Mouse (Mus musculus) CH12.LX (cell line): Measurements from ENCODE around the gene Mybph. TPM values are rescaled to one million over a fixed set of nuclear protein-coding genes. Genes with fewer than 3 reads are reported as not detected.

Experiments
- DNase-seq: peaks from one replicate; pipeline ENCODE4 v3.0.0-alpha.2; 2013; ENCODE audit errors: extremely low read depth
- H3K27ac ChIP-seq: 2 replicates; pipeline ENCODE4 v1.5.1; 2012; ENCODE audit warnings: low read depth, mild to moderate bottlenecking, control low read depth, moderate library complexity; ENCODE audit not compliant: insufficient read depth
- H3K27me3 ChIP-seq: replicated peaks from 2 replicates; pipeline ENCODE3; 2012; ENCODE audit warnings: inconsistent platforms
- H3K36me3 ChIP-seq, 2 experiments: replicated peaks in 1 of 2; 2 replicates each; pipeline versions ENCODE3 to v1.6.1; 2012; ENCODE audit warnings: inconsistent platforms in 1 of 2, low read length in 1 of 2, mild to moderate bottlenecking in 1 of 2, mixed read lengths in 1 of 2, moderate library complexity in 1 of 2; ENCODE audit not compliant: control insufficient read depth in 1 of 2, insufficient read depth in 1 of 2
- H3K4me1 ChIP-seq, 2 experiments: 2 replicates each; pipeline ENCODE4 v1.6.1; 2012; ENCODE audit warnings: inconsistent platforms in 1 of 2, moderate library complexity in 1 of 2; ENCODE audit not compliant: insufficient read depth in 2 of 2, control insufficient read depth in 1 of 2
- H3K4me2 ChIP-seq: 2 replicates; pipeline ENCODE4 v1.6.1; 2012; ENCODE audit warnings: low read depth, mild to moderate bottlenecking, control low read depth; ENCODE audit not compliant: poor library complexity, insufficient read depth, severe bottlenecking
- H3K4me3 ChIP-seq, 3 experiments: fragments of 150-350 bp in 1 of 3; sonication (generic) in 1 of 3; replicated peaks in 1 of 3; 2 replicates each; pipeline versions ENCODE3 to v1.5.1; 2011 to 2012; ENCODE audit warnings: low read depth in 2 of 3, low read length in 2 of 3, mild to moderate bottlenecking in 2 of 3, moderate library complexity in 2 of 3, control low read depth in 1 of 3, improper control_type of control experiment in 1 of 3, inconsistent platforms in 1 of 3, mixed read lengths in 1 of 3; ENCODE audit not compliant: poor library complexity in 1 of 3
- H3K79me2 ChIP-seq: replicated peaks from 2 replicates; pipeline ENCODE4 v1.6.1; 2012; ENCODE audit warnings: mild to moderate bottlenecking, moderate library complexity; ENCODE audit not compliant: control insufficient read depth, poor library complexity, insufficient read depth, severe bottlenecking; ENCODE audit errors: extremely low read depth
- H3K9ac ChIP-seq: 2 replicates; pipeline ENCODE4 v1.6.1; 2012; ENCODE audit warnings: low read depth, mild to moderate bottlenecking, control low read depth, moderate library complexity; ENCODE audit not compliant: insufficient read depth
- H3K9me3 ChIP-seq: replicated peaks from 2 replicates; pipeline ENCODE3; 2012; ENCODE audit warnings: low read length, inconsistent platforms, mixed read lengths
- CTCF ChIP-seq, 2 experiments: IDR thresholded peaks in 1 of 2; conservative IDR thresholded peaks in 1 of 2; 2 replicates each; pipeline ENCODE4 v1.5.1; 2011 to 2012; ENCODE audit warnings: low read depth in 2 of 2, low read length in 2 of 2, improper control_type of control experiment in 1 of 2, inconsistent platforms in 1 of 2, mild to moderate bottlenecking in 1 of 2, moderate library complexity in 1 of 2
- ETS1 ChIP-seq: conservative IDR thresholded peaks from 2 replicates; pipeline ENCODE4 v1.6.1; 2012; ENCODE audit warnings: low read depth, mild to moderate bottlenecking, inconsistent platforms, low read length, improper control_type of control experiment, moderate library complexity
- HCFC1 ChIP-seq: IDR thresholded peaks from 2 replicates; pipeline ENCODE4 v1.6.1; 2012; ENCODE audit warnings: low read depth, mild to moderate bottlenecking, inconsistent platforms, low read length, improper control_type of control experiment
- IRF4 ChIP-seq: IDR thresholded peaks from 2 replicates; pipeline ENCODE4 v1.6.1; 2014; ENCODE audit warnings: low read depth, mild to moderate bottlenecking, inconsistent platforms, low read length, improper control_type of control experiment
- MAX ChIP-seq: IDR thresholded peaks from 2 replicates; pipeline ENCODE4 v1.6.1; 2011; ENCODE audit warnings: low read length, improper control_type of control experiment
- NELFE ChIP-seq: IDR thresholded peaks from 2 replicates; pipeline ENCODE4 v1.6.1; 2011; ENCODE audit warnings: low read depth, low read length, improper control_type of control experiment
- RAD21 ChIP-seq: IDR thresholded peaks from 2 replicates; pipeline ENCODE4 v1.6.1; 2011; ENCODE audit warnings: low read depth, mild to moderate bottlenecking, low read length, improper control_type of control experiment, moderate library complexity
- SMC3 ChIP-seq: IDR thresholded peaks from 2 replicates; pipeline ENCODE4 v1.6.1; 2011; ENCODE audit warnings: low read depth, low read length, improper control_type of control experiment
- ZC3H11A ChIP-seq: IDR thresholded peaks from 2 replicates; pipeline ENCODE4 v1.6.1; 2012; ENCODE audit warnings: low read depth, mild to moderate bottlenecking, inconsistent platforms, low read length, improper control_type of control experiment
- dilution Hi-C: fragments of 300-500 bp; cut with MboI; formaldehyde crosslinking; loops from 2 replicates; pipeline ENCODE4 v1.14.3; 2020; ENCODE audit warnings: low sequenced_read_pairs; ENCODE audit not compliant: extremely low pct_unique_long_range_greater_than_20kb, extremely low pct_ligation_motif_present
- in situ Hi-C: fragments of 300-500 bp; cut with MboI; formaldehyde crosslinking; loops from 3 replicates; pipeline ENCODE4 v1.14.3; 2019; ENCODE audit warnings: low sequenced_read_pairs, low pct_ligation_motif_present, low pct_unique_long_range_greater_than_20kb, mixed read lengths
- polyA plus RNA-seq: library from polyadenylated mRNA; unstranded; fragments of >175 nt; gene quantifications from 2 replicates; pipeline ENCODE4 v1.2.1, GENCODE M21; 2012; ENCODE audit warnings: low read depth; ENCODE audit not compliant: insufficient read length
- total RNA-seq, 2 experiments: library from RNA; depleted of rRNA; stranded (reverse); fragments of 300-350 nt in 1 of 2; fragments of >200 nt in 1 of 2; gene quantifications; 2 replicates each; pipeline ENCODE4 v1.2.3; 2012 to 2014

Mybph gene
- total and polyA plus RNA-seq, 3 experiments, result 0.25 to 3.0 (median 0.51) TPM

GRCm38 (mm10) chr1:134151655-134152412 lies 41.4 kb upstream of the Mybph start:
- DNase-seq, result peak; percentile 89
- H3K27ac ChIP-seq, result no peak overlapping the region
- peak; percentile 95 for TF ChIP-seq CTCF (conservative IDR thresholded peaks at IDR 0.05 in 1 of 2, IDR thresholded peaks at IDR 0.05 in 1 of 2; ENCODE audit: low read depth in 2 of 2, low read length in 2 of 2)
- TF ChIP-seq ZC3H11A, result peak; percentile 83
- no peak for TF ChIP-seq IRF4
- no peak for TF ChIP-seq HCFC1
- TF ChIP-seq RAD21, result peak; percentile 94
- peak; percentile 99 for TF ChIP-seq SMC3
- TF ChIP-seq, all 38 proteins: peak for 4
- Histone ChIP-seq H3K27me3 (peaks cover 3% of the 10 kb centered on the region), H3K9ac (no peak overlapping the region), H3K36me3 (no peaks in the 10 kb centered on the region), H3K79me2 (no peaks in the 10 kb centered on the region), H3K4me1 (peaks cover 0 to 9% of the 10 kb centered on the region in 2 experiments; a peak in 2 of 4 replicates), H3K4me2 (no peak overlapping the region), H3K4me3 (no peak overlapping the region), H3K9me3 (peaks cover 6% of the 10 kb centered on the region)
- dilution Hi-C loops, result no loop called here
- in situ Hi-C loops, result loop anchor here (5.0 kb wide), 3 partner anchors 40 to 170 kb away; partner anchors contain the start of gene Mybph

- Histone ChIP-seq H3K27ac (no peak overlapping the region), H3K79me2 (no peaks in the 10 kb centered on the region), H3K9ac (no peak overlapping the region), H3K9me3 (peaks cover 6% of the 10 kb centered on the region), H3K4me1 (peaks cover 0 to 9% of the 10 kb centered on the region in 2 experiments; a peak in 2 of 4 replicates), H3K4me3 (no peak overlapping the region), H3K36me3 (no peaks in the 10 kb centered on the region), H3K4me2 (no peak overlapping the region), H3K27me3 (peaks cover 2% of the 10 kb centered on the region)
- DNase-seq, result no peak
- dilution Hi-C loops, result no loop called here
- TF ChIP-seq RAD21 (no peak), NELFE (no peak), MAX (no peak), CTCF (conservative IDR thresholded peaks at IDR 0.05 in 1 of 2, IDR thresholded peaks at IDR 0.05 in 1 of 2; ENCODE audit: low read depth in 2 of 2, low read length in 2 of 2) (no peak), ETS1 (no peak)
- in situ Hi-C loops, result loop anchor here (5.0 kb wide), 3 partner anchors 39 to 169 kb away; partner anchors contain the start of gene Mybph
Measured at GRCm38 (mm10) chr1:134152626-134153590, 40.3 kb upstream of the Mybph start.
